14 mouse cellular contexts compared by ENCODE assay signal in genomic region chr4:57046160-57046571, GRCm38 (mm10). TPM values are rescaled to one million over a fixed set of nuclear protein-coding genes. Genes with fewer than 3 reads are reported as not detected.
A peak's percentile ranks its signal among the peaks of the same experiment; 100 is the strongest.
DNase-seq lines count a peak whose midpoint lies in the region; ATAC-seq and TF ChIP-seq lines count a peak whose summit lies in the region.
"Had no signal": no experiment of that assay in that cellular context is flagged by ENCODE, and none has a peak within 500 bp of the region (broad histone marks: within the 10 kb centered on the region; RNA-seq: fewer than 3 reads in every experiment).

No protein-coding gene starts in this region.

- peak; percentile 10 for DNase-seq in adrenal gland, postnatal 10 days
- no peak for DNase-seq in adrenal gland, adult 18-20 months (ENCODE audit: low spot score in 2 of 2)
- DNase-seq in left cerebral cortex, postnatal 36 days (ENCODE audit: low spot score in 2 of 2) = peak; percentile 57 to 66
- DNase-seq in left cerebral cortex, postnatal 14 days (ENCODE audit: low spot score in 2 of 2) = no peak
- peak; percentile 97 to 99 for DNase-seq in cerebellum, adult 2 months
- peak; percentile 88 for DNase-seq in left cerebral cortex, postnatal 4 days
- DNase-seq: adrenal gland, postnatal 25 days; lung, postnatal 10 days; thymus, postnatal 25 days had no signal

- no peak overlapping the region for H3K4me3 ChIP-seq in cerebellum, adult 2 months (replicated peaks; ENCODE audit: insufficient read depth, low read depth, low read length)
- H3K4me3 ChIP-seq: kidney, embryonic 15.5 days; myocyte had no signal

- H3K4me1 ChIP-seq in cerebellum, adult 2 months (ENCODE audit: control insufficient read depth, insufficient read depth, low read length) = peaks cover 46% of the 10 kb centered on the region
- H3K4me1 ChIP-seq: kidney, embryonic 15.5 days had no signal

- H3K27ac ChIP-seq in cerebellum, adult 2 months (ENCODE audit: insufficient read depth, low read length) = peak overlapping the region; percentile 86
- H3K27ac ChIP-seq: kidney, embryonic 15.5 days had no signal

- WGBS in cerebellum, adult 2 months = 6% methylated on average over 9 of the region's 9 CpGs

- intact Hi-C loops in left cerebral cortex, postnatal 36 days (cut with DNase I) = no loop called here
- intact Hi-C loops in left cerebral cortex, postnatal 14 days (cut with DNase I) = no loop called here
- intact Hi-C loops in left cerebral cortex, postnatal 4 days (cut with DNase I) = no loop called here

- no peak for TF ChIP-seq POLR2A in cerebellum, adult 2 months (IDR thresholded peaks at IDR 0.05; ENCODE audit: borderline replicate concordance, insufficient read depth, low read length)

- ATAC-seq in monocyte, adult 5-6 weeks (replicated peaks; ENCODE audit: insufficient number of reproducible peaks, low FRiP score, low TSS enrichment, poor library complexity, severe bottlenecking) = no peak
- no peak for ATAC-seq in inflammation-experienced regulatory T-cells, adult 6 months

- H3K27me3 ChIP-seq in cerebellum, adult 2 months (ENCODE audit: control insufficient read depth, insufficient read depth, low read length) = no peaks in the 10 kb centered on the region
- H3K27me3 ChIP-seq: kidney, embryonic 15.5 days had no signal

- TF ChIP-seq CTCF in cerebellum, adult 2 months (IDR thresholded peaks at IDR 0.05; ENCODE audit: borderline replicate concordance, insufficient read depth, low read depth, low read length) = peak; percentile 31; the same call in 1 of the 2 replicates

RNA-seq across cellular contexts. Expression of gene Frrs1l, which starts 56.0 kb away (rescaled TPM):
- total RNA-seq in adrenal gland, postnatal 10 days (2021) = under 1 TPM; 0.27 to 0.61 TPM
- 1 to 10 TPM in 1 of 2 experiments, under 1 TPM in 1; 0.51 to 1.2 TPM for total RNA-seq in adrenal gland, adult 18-20 months (2021)
- total RNA-seq in left cerebral cortex, postnatal 36 days (2021) = 100 to 1,000 TPM; 194 to 206 TPM
- total RNA-seq in left cerebral cortex, postnatal 14 days (2021) = 100 to 1,000 TPM; 153 to 170 TPM
- 102 and 111 TPM in 2 replicates for polyA plus RNA-seq in cerebellum, adult 2 months (2012; rRNA removed)
- 10 to 100 TPM; 58.8 to 61.8 TPM for total RNA-seq in left cerebral cortex, postnatal 4 days (2021)
- total RNA-seq in monocyte, adult 5-6 weeks (2017) = 0.32 TPM in 1 of 3 replicates, not detected in the others
- polyA plus RNA-seq in inflammation-experienced regulatory T-cells, adult 6 months (2017; shearing (Covaris generic)) = not detected
- polyA plus RNA-seq: G1E, myocyte had no signal

Comparison
In these comparisons a context has a peak if more than half of its experiments do, and no peak if none do; other contexts are left out.
1. DNase-seq: peak in adrenal gland, postnatal 10 days (single experiment), left cerebral cortex, postnatal 36 days (2 of 2), cerebellum, adult 2 months (2 of 2) and left cerebral cortex, postnatal 4 days (single experiment); none in adrenal gland, adult 18-20 months (0 of 2) and left cerebral cortex, postnatal 14 days (0 of 2).
2. RNA of gene Frrs1l, which starts 56.0 kb away (total RNA-seq): 194 to 206 TPM in left cerebral cortex, postnatal 36 days, 153 to 170 TPM in left cerebral cortex, postnatal 14 days and 58.8 to 61.8 TPM in left cerebral cortex, postnatal 4 days; 0.51 to 1.2 TPM in adrenal gland, adult 18-20 months, 0.27 to 0.61 TPM in adrenal gland, postnatal 10 days and 0.32 TPM in monocyte, adult 5-6 weeks; every median in the first group is over 10 times any median in the second.